Mouse (Mus musculus): ENCODE data around the gene Dpf1.
A peak's percentile ranks its signal among the peaks of the same experiment; 100 is the strongest.

The Dpf1 gene

GRCm38 (mm10) chr7:29342489-29343092 lies 38.8 kb downstream of the Dpf1 start:
- DNase-seq, result peak; percentile 44

DNA sequence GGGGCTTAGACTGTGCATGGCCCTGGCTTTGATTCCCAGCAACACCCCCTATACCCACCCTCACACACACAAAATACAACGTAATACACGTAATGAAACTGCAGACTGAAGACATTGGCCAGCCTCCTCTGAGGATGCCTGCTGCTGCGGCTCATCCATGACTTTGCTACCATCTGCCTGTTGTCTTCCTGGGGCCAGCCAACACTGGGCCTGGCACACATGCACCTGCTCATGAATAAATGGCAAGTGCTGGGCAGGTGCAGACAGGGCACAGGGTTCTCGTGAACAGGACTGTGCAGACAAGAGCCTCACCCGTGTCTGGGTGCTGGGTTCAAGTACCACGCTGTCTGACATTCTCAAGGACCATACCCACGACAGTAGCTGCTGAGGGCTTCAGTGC lies 40.0 kb downstream of the Dpf1 start:
- peak; percentile 43 for DNase-seq

DNA sequence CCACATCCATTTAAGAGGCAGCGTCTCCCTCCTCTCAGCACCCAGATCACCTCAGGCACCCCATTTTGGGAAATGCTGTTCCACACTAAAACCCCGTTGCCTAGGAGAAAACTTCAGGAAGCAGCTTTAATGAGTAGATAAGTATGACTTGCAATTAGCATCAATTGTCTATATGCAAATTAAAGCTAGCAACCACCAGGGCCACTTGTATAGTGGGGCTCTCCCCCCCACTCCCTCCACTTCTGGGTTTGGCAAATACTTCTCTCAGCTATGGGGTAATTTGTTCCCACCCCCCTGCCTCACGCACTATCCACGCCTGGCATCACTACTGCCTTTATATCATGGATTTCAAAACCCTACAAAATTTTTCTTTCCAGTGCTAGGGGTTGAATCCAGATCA lies 41.8 kb downstream of the Dpf1 start:
- DNase-seq, result no peak

GRCm38 (mm10) chr7:29346212-29346611 lies 42.5 kb downstream of the Dpf1 start:
- DNase-seq, result no peak

- DNase-seq, result no peak
Observed at GRCm38 (mm10) chr7:29350489-29350888, 46.7 kb downstream of the Dpf1 start.

DNA sequence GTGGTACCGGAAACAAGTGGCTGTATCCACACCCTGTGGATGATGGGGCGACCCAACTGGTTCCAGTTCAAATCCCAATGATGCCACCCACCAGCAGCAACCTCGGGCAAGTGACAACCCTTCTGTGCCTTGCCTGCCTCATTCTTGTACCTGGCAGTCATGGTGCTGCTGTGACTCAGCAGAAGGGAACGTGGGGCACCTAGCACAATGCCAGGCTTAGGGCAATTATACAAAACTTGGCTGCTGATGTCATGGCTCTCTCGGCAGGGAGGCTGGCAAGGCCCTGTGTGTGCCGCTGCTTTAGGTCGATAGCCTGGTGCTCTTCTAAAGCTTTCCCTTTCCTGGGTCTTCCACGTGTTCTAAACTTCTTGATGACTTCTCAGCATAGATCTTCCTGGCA lies 48.5 kb downstream of the Dpf1 start:
- no peak for DNase-seq

DNA sequence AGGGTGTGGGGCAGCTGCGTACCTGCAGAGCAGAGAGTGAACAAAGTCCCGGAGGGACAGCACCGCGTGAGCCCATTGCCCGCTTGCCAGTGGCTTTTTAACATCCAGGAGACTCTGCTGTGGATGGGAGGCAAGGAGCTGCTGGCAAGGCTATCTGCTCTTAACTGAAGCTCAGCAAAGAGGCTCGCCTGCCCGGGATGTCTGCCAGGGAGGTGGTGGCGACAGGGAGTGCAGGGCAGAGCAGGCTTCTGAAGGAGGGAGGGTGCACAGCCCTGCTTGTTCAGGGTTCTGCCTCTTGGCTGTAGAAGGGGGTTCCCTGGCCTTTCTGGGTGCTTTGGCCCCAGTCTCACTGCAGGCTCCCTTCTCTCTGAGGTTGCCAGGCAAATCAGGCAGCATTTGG lies 50.4 kb downstream of the Dpf1 start:
- no peak for DNase-seq

DNA sequence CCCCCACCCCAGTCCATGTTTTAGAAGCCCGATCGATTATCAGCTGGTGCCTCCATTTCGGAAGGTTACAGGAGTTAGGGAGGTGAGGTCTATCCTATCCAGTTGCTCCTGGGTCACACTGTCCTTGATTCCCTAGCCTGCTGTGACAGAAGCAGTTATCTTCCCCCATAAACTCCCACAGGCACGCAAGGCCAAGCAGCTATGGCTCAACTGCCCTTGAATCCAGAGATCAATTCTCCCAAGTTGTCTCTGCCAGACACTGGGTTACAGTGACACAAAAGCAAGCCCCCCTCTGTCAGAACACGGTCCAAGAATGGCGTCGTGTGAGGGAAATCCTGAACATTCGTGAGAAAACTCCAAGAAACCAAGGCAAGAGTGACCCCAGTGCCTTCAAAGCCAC lies 51.7 kb downstream of the Dpf1 start:
- no peak for DNase-seq

DNA sequence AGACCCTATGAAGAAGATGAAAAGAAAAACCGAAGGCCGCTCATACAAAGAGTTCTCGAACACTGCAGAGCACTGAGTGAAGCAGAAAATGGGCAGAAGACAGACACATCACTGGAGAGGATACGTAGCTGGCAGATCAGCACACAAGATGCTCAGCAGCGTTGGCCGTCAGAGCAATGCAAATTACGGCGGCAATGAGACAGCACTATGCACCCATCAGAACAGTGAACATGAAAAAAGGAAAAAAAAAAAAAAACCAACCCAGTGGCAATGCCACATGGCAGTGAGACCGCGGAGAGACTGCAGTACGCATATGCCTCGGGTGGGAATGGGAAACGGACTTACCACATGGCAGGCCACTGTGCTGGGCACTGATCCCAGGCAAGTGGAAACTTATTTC lies 57.7 kb downstream of the Dpf1 start:
- no peak for DNase-seq

DNA sequence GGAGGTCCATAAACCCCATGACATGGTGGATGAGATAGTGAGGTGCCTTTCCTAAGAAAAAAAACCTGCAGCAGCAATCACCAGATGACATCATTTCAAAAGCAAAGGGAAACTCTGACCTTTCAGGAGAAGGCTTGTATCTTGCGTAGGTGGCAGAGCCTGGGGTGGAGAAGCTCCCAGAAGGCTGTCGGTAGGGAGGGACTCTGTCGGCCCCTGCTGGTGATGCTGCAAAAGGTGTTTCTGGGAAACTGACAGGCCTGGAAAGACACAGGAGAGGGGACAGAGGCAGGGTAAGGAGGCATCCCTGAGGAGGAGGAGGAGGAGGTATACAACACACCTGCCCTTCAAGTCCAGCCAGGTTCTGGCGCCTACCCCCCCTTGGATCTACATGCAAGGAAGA lies 60.3 kb downstream of the Dpf1 start:
- peak; percentile 67 for DNase-seq

- DNase-seq, result no peak
Observed at GRCm38 (mm10) chr7:29367166-29368003, 63.6 kb downstream of the Dpf1 start.

All from cerebellum, adult 8-10 months (tissue).